Mouse (Mus musculus): ENCODE data around the gene Gm20721. TPM values are rescaled to one million over a fixed set of nuclear protein-coding genes. Genes with fewer than 3 reads are reported as not detected.

Gm20721 gene
- polyA plus RNA-seq, 1 experiment: 2.9 TPM

GRCm38 (mm10) chr2:174294457-174294856 lies 52.1 kb downstream of the Gm20721 start:
- H3K79me3 ChIP-seq (ENCODE audit: low read depth): peaks cover 50% of the 10 kb centered on the region
- peaks cover 9% of the 10 kb centered on the region for H3K27me3 ChIP-seq (ENCODE audit: control insufficient read depth, insufficient read depth, insufficient read length)
- TF ChIP-seq FOSL1 (IDR thresholded peaks at IDR 0.05; ENCODE audit: insufficient read depth, low read length, poor library complexity, severe bottlenecking) (no peak), USF1 (IDR thresholded peaks at IDR 0.05; ENCODE audit: low read depth) (no peak), MYOG (IDR thresholded peaks at IDR 0.05; ENCODE audit: control insufficient read depth, extremely low read depth, insufficient read length) (no peak), CEBPB (IDR thresholded peaks at IDR 0.05; ENCODE audit: low read depth) (no peak), CTCF (IDR thresholded peaks at IDR 0.05; ENCODE audit: control insufficient read depth, insufficient read depth, insufficient read length) (no peak), MAX (IDR thresholded peaks at IDR 0.05) (no peak), MYOD1 (IDR thresholded peaks at IDR 0.05; ENCODE audit: control insufficient read depth, insufficient read length, low read depth) (no peak)
- peaks cover 57% of the 10 kb centered on the region for H3K79me2 ChIP-seq (ENCODE audit: control insufficient read depth, insufficient read depth)
- H3K36me3 ChIP-seq (ENCODE audit: control insufficient read depth, insufficient read depth): no peaks in the 10 kb centered on the region
- peak overlapping the region; percentile 61 for H3K4me3 ChIP-seq (ENCODE audit: insufficient read depth, poor library complexity, severe bottlenecking)
- H3ac ChIP-seq (ENCODE audit: control insufficient read depth, insufficient read length, low read depth): peak overlapping the region; percentile 54

- no peak for TF ChIP-seq MYOD1 (IDR thresholded peaks at IDR 0.05; ENCODE audit: control insufficient read depth, insufficient read length, low read depth)
- no peak for TF ChIP-seq FOSL1 (IDR thresholded peaks at IDR 0.05; ENCODE audit: insufficient read depth, low read length, poor library complexity, severe bottlenecking)
- no peak for TF ChIP-seq CEBPB (IDR thresholded peaks at IDR 0.05; ENCODE audit: low read depth)
- no peak for TF ChIP-seq CTCF (IDR thresholded peaks at IDR 0.05; ENCODE audit: control insufficient read depth, insufficient read depth, insufficient read length)
- TF ChIP-seq MYOG (IDR thresholded peaks at IDR 0.05; ENCODE audit: control insufficient read depth, extremely low read depth, insufficient read length): no peak
- Histone ChIP-seq H3K79me3 (ENCODE audit: low read depth) (peaks cover 70% of the 10 kb centered on the region), H3K36me3 (ENCODE audit: control insufficient read depth, insufficient read depth) (no peaks in the 10 kb centered on the region), H3K79me2 (ENCODE audit: control insufficient read depth, insufficient read depth) (peaks cover 85% of the 10 kb centered on the region), H3K4me3 (ENCODE audit: insufficient read depth, poor library complexity, severe bottlenecking) (no peak overlapping the region), H3K27me3 (ENCODE audit: control insufficient read depth, insufficient read depth, insufficient read length) (peaks cover 3% of the 10 kb centered on the region), H3ac (ENCODE audit: control insufficient read depth, insufficient read length, low read depth) (no peak overlapping the region)
Measured at GRCm38 (mm10) chr2:174291662-174292030, 54.9 kb downstream of the Gm20721 start.

- peaks cover 70% of the 10 kb centered on the region for H3K79me3 ChIP-seq (ENCODE audit: low read depth)
- peaks cover 3% of the 10 kb centered on the region for H3K27me3 ChIP-seq (ENCODE audit: control insufficient read depth, insufficient read depth, insufficient read length)
- H3K36me3 ChIP-seq (ENCODE audit: control insufficient read depth, insufficient read depth): no peaks in the 10 kb centered on the region
- no peak overlapping the region for H3K4me3 ChIP-seq (ENCODE audit: insufficient read depth, poor library complexity, severe bottlenecking)
- no peak overlapping the region for H3ac ChIP-seq (ENCODE audit: control insufficient read depth, insufficient read length, low read depth)
- no peak for TF ChIP-seq MYOG (IDR thresholded peaks at IDR 0.05; ENCODE audit: control insufficient read depth, extremely low read depth, insufficient read length)
- no peak for TF ChIP-seq CEBPB (IDR thresholded peaks at IDR 0.05; ENCODE audit: low read depth)
- TF ChIP-seq USF1 (IDR thresholded peaks at IDR 0.05; ENCODE audit: low read depth): no peak
- TF ChIP-seq MAX (IDR thresholded peaks at IDR 0.05): no peak
- no peak for TF ChIP-seq FOSL1 (IDR thresholded peaks at IDR 0.05; ENCODE audit: insufficient read depth, low read length, poor library complexity, severe bottlenecking)
- no peak for TF ChIP-seq CTCF (IDR thresholded peaks at IDR 0.05; ENCODE audit: control insufficient read depth, insufficient read depth, insufficient read length)
- no peak for TF ChIP-seq MYOD1 (IDR thresholded peaks at IDR 0.05; ENCODE audit: control insufficient read depth, insufficient read length, low read depth)
- H3K79me2 ChIP-seq (ENCODE audit: control insufficient read depth, insufficient read depth): peaks cover 90% of the 10 kb centered on the region
Measured at GRCm38 (mm10) chr2:174291029-174291661, 55.4 kb downstream of the Gm20721 start.

- peaks cover 82% of the 10 kb centered on the region for H3K79me2 ChIP-seq (ENCODE audit: control insufficient read depth, insufficient read depth)
- H3K27me3 ChIP-seq (ENCODE audit: control insufficient read depth, insufficient read depth, insufficient read length): peaks cover 3% of the 10 kb centered on the region
Measured at GRCm38 (mm10) chr2:174288673-174289430, 57.7 kb downstream of the Gm20721 start.

GRCm38 (mm10) chr2:174287921-174288320 lies 58.6 kb downstream of the Gm20721 start:
- no peak for TF ChIP-seq MAX (IDR thresholded peaks at IDR 0.05)
- Histone ChIP-seq H3K79me2 (ENCODE audit: control insufficient read depth, insufficient read depth) (peaks cover 73% of the 10 kb centered on the region), H3K27me3 (ENCODE audit: control insufficient read depth, insufficient read depth, insufficient read length) (peaks cover 3% of the 10 kb centered on the region), H3K79me3 (ENCODE audit: low read depth) (peaks cover 50% of the 10 kb centered on the region), H3ac (ENCODE audit: control insufficient read depth, insufficient read length, low read depth) (no peak overlapping the region), H3K36me3 (ENCODE audit: control insufficient read depth, insufficient read depth) (peaks cover 9% of the 10 kb centered on the region), H3K4me3 (ENCODE audit: insufficient read depth, poor library complexity, severe bottlenecking) (no peak overlapping the region)

More at GRCm38 (mm10) chr2:174288673-174289430, 57.7 kb downstream of the Gm20721 start:
- H3ac ChIP-seq (ENCODE audit: control insufficient read depth, insufficient read length, low read depth): no peak overlapping the region
- H3K79me3 ChIP-seq (ENCODE audit: low read depth): peaks cover 58% of the 10 kb centered on the region
- H3K36me3 ChIP-seq (ENCODE audit: control insufficient read depth, insufficient read depth): peaks cover 9% of the 10 kb centered on the region
- no peak for TF ChIP-seq MYOG (IDR thresholded peaks at IDR 0.05; ENCODE audit: control insufficient read depth, extremely low read depth, insufficient read length)
- TF ChIP-seq FOSL1 (IDR thresholded peaks at IDR 0.05; ENCODE audit: insufficient read depth, low read length, poor library complexity, severe bottlenecking): no peak
- TF ChIP-seq CTCF (IDR thresholded peaks at IDR 0.05; ENCODE audit: control insufficient read depth, insufficient read depth, insufficient read length): no peak
- TF ChIP-seq USF1 (IDR thresholded peaks at IDR 0.05; ENCODE audit: low read depth): no peak
- TF ChIP-seq CEBPB (IDR thresholded peaks at IDR 0.05; ENCODE audit: low read depth): no peak
- TF ChIP-seq MYOD1 (IDR thresholded peaks at IDR 0.05; ENCODE audit: control insufficient read depth, insufficient read length, low read depth): no peak
- TF ChIP-seq MAX (IDR thresholded peaks at IDR 0.05): no peak
- H3K4me3 ChIP-seq (ENCODE audit: insufficient read depth, poor library complexity, severe bottlenecking): no peak overlapping the region
